Mouse (Mus musculus): ENCODE data around the gene Unc13d.
"Not testable (repeated sequence)": the region's sequence is repeated elsewhere in the genome, so short reads cannot be mapped to it uniquely, and the experiment has no call there.

Gene Unc13d

GRCm38 (mm10) chr11:116022256-116022780, 55.4 kb downstream of the Unc13d start:
- no peak for DNase-seq (ENCODE audit: extremely low read depth, low read depth)

GRCm38 (mm10) chr11:116021328-116022220, 56.2 kb downstream of the Unc13d start:
- no peak for DNase-seq (ENCODE audit: extremely low read depth, low read depth)

- no peak for DNase-seq (ENCODE audit: extremely low read depth, low read depth)
Observed at GRCm38 (mm10) chr11:116020519-116020922, 57.2 kb downstream of the Unc13d start.

- no peak for DNase-seq (ENCODE audit: extremely low read depth, low read depth)
Observed at GRCm38 (mm10) chr11:116019976-116020411, 57.8 kb downstream of the Unc13d start.

- DNase-seq (ENCODE audit: extremely low read depth, low read depth) = no peak
Observed at GRCm38 (mm10) chr11:116019360-116019791, 58.4 kb downstream of the Unc13d start.

- DNase-seq (ENCODE audit: extremely low read depth, low read depth) = not testable (repeated sequence)
Observed at GRCm38 (mm10) chr11:116018867-116019266, 58.9 kb downstream of the Unc13d start.

- no peak for DNase-seq (ENCODE audit: extremely low read depth, low read depth)
Observed at GRCm38 (mm10) chr11:116018106-116018505, 59.7 kb downstream of the Unc13d start.

- DNase-seq (ENCODE audit: extremely low read depth, low read depth) = no peak
Observed at GRCm38 (mm10) chr11:116014821-116015220, 62.9 kb downstream of the Unc13d start.

- DNase-seq (ENCODE audit: extremely low read depth, low read depth) = peak; percentile 75
Observed at GRCm38 (mm10) chr11:116012262-116012947, 65.4 kb downstream of the Unc13d start, which contains the start of gene Galk1. TSS of gene Galk1 (minus strand) at chr11:116012719.
